Mouse (Mus musculus) cerebellum, postnatal 14 days (tissue): ENCODE measurements around the gene Nkx6-1.

Source experiments
- DNase-seq, 2 experiments: peaks; one replicate each; pipeline ENCODE4 v3.0.0; 2021; ENCODE audit warnings: mixed read lengths in 2 of 2

Gene Nkx6-1

GRCm38 (mm10) chr5:101658984-101659290 lies 5.9 kb downstream of the Nkx6-1 start:
- DNase-seq, result no peak

- DNase-seq, result no peak
Measured at GRCm38 (mm10) chr5:101658188-101658983, 6.4 kb downstream of the Nkx6-1 start.

- DNase-seq, result no peak
Measured at GRCm38 (mm10) chr5:101657698-101658097, 7.1 kb downstream of the Nkx6-1 start.

DNA sequence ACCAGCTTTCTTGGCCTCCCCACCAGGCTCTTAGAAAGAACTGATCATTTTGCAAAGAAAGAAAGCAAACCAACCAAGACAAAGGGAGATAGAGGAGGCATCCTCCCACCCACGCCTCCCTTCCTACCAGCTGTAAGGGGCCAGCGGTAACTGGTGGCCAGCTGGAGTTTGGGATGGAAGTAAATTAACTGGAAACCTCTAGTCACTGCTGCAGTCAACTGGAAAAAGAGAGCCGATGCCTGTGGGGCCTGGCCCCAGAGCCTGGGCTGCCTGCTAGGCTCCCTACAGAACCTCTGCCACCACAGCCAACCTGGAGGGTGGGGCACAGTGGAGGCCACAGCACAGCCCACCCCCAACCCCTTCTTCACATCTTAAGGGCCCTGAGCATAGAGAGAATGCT lies 8.7 kb downstream of the Nkx6-1 start:
- no peak for DNase-seq

- DNase-seq, result no peak
Measured at GRCm38 (mm10) chr5:101655418-101655817, 9.4 kb downstream of the Nkx6-1 start.

DNA sequence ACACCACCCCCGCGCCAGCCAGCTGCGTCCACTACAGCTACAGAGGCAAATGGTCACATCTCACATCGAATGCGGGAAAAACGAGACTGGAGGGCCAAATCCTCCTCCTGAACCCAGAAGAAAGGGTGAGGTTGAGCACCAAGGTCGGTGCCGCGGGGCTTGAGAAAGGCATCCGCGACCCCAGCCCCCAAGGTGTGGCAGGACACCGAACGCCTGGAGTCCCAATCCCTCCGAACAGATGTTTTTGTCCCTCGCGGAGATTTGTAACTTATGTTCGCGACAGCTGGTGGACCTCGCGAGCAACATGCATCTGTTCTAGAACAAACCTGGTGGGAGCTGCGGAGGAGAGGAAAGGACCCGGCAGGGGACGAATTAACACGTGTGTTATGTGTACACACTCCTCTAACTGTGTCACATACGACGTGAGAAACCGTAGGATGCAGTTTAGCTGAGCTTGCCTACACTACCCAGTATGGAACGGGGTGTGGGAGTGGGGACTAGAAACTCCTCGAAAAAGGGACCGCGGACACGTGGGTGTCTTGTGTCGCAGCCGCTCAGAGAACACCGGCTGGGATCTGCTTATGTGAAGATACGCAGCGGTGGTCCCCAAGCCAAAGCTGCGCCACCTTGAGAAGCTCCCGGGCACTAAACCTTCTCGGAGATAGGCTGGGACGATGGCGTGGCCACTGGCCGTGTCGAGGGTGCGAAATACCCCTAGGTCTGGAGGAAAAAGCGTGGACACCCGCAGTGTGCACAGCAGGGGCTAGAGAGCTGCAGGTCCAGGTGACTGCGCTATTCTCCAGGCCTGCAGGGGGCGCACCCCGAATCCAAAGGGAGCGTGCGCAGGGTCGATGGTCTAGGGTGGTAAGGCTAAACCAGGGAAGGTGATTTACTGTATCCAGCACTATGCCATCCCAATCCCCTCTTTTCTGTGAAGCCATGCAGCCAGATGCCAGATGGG lies 16.8 kb downstream of the Nkx6-1 start:
- peak in 1 of 2 experiments; percentile 48 for DNase-seq

DNA sequence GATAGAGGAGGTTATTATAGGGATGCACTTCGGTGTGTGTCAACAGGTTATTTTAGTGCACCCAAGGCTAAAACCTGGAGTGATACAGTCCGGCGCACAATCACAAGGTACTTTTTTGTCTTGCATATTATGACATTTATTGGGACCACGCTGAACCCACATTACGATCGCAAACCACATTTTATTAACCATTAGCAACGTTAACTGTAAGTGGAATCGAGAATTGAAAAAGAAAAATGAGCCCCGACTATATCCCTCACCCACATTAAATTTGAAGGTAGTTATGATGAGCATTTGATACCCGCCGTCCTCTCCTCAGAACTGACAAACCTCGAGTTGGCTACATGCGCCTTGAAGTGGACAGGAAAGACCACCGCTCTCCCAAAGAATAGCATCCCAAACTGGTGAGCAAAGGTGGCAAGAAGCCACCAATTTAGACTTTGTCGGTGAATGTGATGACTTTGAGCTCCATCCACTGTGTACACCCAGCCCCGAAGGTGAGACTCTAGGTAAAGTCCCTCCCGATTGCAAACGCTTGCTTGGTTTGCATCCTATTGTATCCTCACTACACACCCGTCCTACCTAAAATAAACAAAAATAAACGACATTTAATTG lies 17.7 kb downstream of the Nkx6-1 start:
- no peak for DNase-seq

- no peak for DNase-seq
Measured at GRCm38 (mm10) chr5:101645071-101645470, 19.7 kb downstream of the Nkx6-1 start.

DNA sequence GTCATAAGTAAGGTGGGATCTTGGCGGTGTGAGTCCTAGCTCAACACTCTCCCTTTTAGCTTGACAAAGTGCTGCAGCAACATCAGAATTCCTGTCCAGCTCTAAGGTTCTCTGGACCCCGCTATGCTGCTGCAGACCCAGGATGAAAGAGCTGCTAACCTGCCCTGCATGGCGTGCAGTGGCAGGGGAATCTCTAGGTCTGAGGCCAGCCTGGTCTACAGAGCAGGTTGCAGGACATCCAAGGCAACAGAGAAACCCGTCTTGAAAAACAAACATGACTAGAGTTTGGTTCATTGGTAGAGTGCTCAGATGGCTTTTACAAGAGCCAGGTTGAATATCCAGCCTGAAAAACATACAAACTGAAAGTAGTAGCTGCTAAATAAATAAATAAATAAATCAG lies 26.7 kb downstream of the Nkx6-1 start:
- DNase-seq, result no peak
